Mouse (Mus musculus) E14TG2a.4 (cell line): ENCODE data around the gene Col6a2.

Experiments
- CTCF ChIP-seq: conservative IDR thresholded peaks from 2 replicates; pipeline ENCODE4 v1.5.1; 2014; ENCODE audit warnings: low read length
- NANOG ChIP-seq: IDR thresholded peaks from 2 replicates; pipeline ENCODE4 v1.6.1; 2014; ENCODE audit warnings: borderline replicate concordance, low read length, mixed read lengths
- POU5F1 ChIP-seq: IDR thresholded peaks from 2 replicates; pipeline ENCODE4 v1.6.1; 2014; ENCODE audit warnings: low read length, borderline replicate concordance

GRCm38 (mm10) chr10:76602690-76603089 is 20.7 kb downstream of the Col6a2 start:
- TF ChIP-seq CTCF (no peak), NANOG (no peak), POU5F1 (no peak)
